22 mouse cellular contexts compared by ENCODE assay signal in the genomic region with DNA sequence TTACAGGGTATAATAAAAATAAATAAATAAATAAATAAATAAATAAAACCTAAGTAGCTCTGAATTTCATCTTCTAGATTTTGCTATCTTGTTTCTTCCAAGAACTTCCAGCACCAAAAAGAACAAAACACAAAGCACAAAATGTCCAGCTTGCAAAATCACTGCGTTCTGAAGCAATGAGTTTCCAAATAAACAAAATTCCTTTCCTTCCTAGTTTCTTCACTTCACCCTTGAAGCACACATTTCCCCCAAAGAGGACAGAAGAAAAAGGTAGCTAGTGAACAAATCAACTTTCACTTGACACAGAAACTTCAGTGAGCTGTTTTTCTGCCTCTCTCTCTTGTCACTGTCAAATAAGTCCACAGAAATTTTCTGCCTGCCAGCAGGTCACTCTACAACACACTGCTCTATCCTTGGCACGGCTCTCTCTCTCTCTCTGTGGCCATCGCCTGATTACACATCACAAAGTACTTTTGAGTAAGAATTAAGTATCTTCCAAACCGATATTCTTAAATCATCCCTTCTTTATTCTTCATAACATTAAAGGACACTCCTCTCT. TPM values are rescaled to one million over a fixed set of nuclear protein-coding genes. Genes with fewer than 3 reads are reported as not detected.
DNase-seq lines count a peak whose midpoint lies in the region; ATAC-seq and TF ChIP-seq lines count a peak whose summit lies in the region.
"Had no signal": no experiment of that assay in that cellular context is flagged by ENCODE, and none has a peak within 500 bp of the region (broad histone marks: within the 10 kb centered on the region; RNA-seq: fewer than 3 reads in every experiment).

No protein-coding gene starts in this region.

- no peak overlapping the region for H3K4me3 ChIP-seq in gastrocnemius, adult 2 months
- no peak overlapping the region for H3K4me3 ChIP-seq in kidney, postnatal 0 days (replicated peaks; ENCODE audit: low read depth, low read length)
- H3K4me3 ChIP-seq: embryonic facial prominence, embryonic 15.5 days; forebrain, embryonic 10.5 days; hindbrain, embryonic 15.5 days; limb, embryonic 15.5 days; megakaryocyte, embryonic 14.5 days; midbrain, embryonic 15.5 days; myocyte had no signal

- peak overlapping the region; percentile 58 for H3K27ac ChIP-seq in gastrocnemius, adult 2 months
- no peak overlapping the region for H3K27ac ChIP-seq in kidney, postnatal 0 days
- H3K27ac ChIP-seq: embryonic facial prominence, embryonic 15.5 days; forebrain, embryonic 10.5 days; hindbrain, embryonic 15.5 days; limb, embryonic 15.5 days; midbrain, embryonic 15.5 days had no signal

- no peaks in the 10 kb centered on the region for H3K27me3 ChIP-seq in kidney, postnatal 0 days (ENCODE audit: insufficient read depth, low read length)
- H3K27me3 ChIP-seq: embryonic facial prominence, embryonic 15.5 days; hindbrain, embryonic 15.5 days; limb, embryonic 15.5 days; megakaryocyte, embryonic 14.5 days; midbrain, embryonic 15.5 days had no signal

- no peak overlapping the region for H3K9ac ChIP-seq in kidney, postnatal 0 days (ENCODE audit: low read depth, low read length)
- H3K9ac ChIP-seq: embryonic facial prominence, embryonic 15.5 days; hindbrain, embryonic 15.5 days; limb, embryonic 15.5 days; liver, postnatal 0 days; midbrain, embryonic 15.5 days had no signal

- intact Hi-C loops in gastrocnemius, adult 2 months (cut with DNase I), result no loop called here

- DNase-seq in gastrocnemius, adult 2 months, result no peak
- no peak for DNase-seq in gastrocnemius, postnatal 25 days
- DNase-seq in kidney, postnatal 0 days (ENCODE audit: low spot score), result peak; percentile 11
- DNase-seq in kidney, adult 9 months, result no peak
- peak; percentile 4 for DNase-seq in adipocyte (ENCODE audit: low spot score)
- peak; percentile 10 for DNase-seq in lung, postnatal 10 days
- DNase-seq in spleen, postnatal 4 days (ENCODE audit: low spot score in 2 of 2), result no peak
- DNase-seq: adrenal gland, postnatal 25 days; cerebellum, adult 2 months; cerebellum, postnatal 36 days; gastrocnemius, postnatal 10 days; heart, postnatal 4 days; liver, postnatal 0 days; thymus, adult 2 months had no signal

- 45% methylated on average over 4 of the region's 4 CpGs for WGBS in kidney, postnatal 0 days

- H3K36me3 ChIP-seq in kidney, postnatal 0 days (ENCODE audit: insufficient read depth, low read length), result no peaks in the 10 kb centered on the region
- H3K36me3 ChIP-seq: embryonic facial prominence, embryonic 15.5 days; forebrain, embryonic 10.5 days; hindbrain, embryonic 15.5 days; limb, embryonic 15.5 days; midbrain, embryonic 15.5 days had no signal

- no peaks in the 10 kb centered on the region for H3K9me3 ChIP-seq in kidney, postnatal 0 days (replicated peaks; ENCODE audit: low read length)
- H3K9me3 ChIP-seq: embryonic facial prominence, embryonic 15.5 days; forebrain, embryonic 10.5 days; hindbrain, embryonic 15.5 days; limb, embryonic 15.5 days; megakaryocyte, embryonic 14.5 days; midbrain, embryonic 15.5 days had no signal

- no peak for ATAC-seq in kidney, postnatal 0 days (replicated peaks; ENCODE audit: low FRiP score, low read depth)
- ATAC-seq: intestine, postnatal 0 days; liver, postnatal 0 days; midbrain, embryonic 15.5 days had no signal

- no peak overlapping the region for H3K4me2 ChIP-seq in kidney, postnatal 0 days (ENCODE audit: low read length)
- H3K4me2 ChIP-seq: embryonic facial prominence, embryonic 15.5 days; hindbrain, embryonic 15.5 days; limb, embryonic 15.5 days; midbrain, embryonic 15.5 days had no signal

- H3K4me1 ChIP-seq in kidney, postnatal 0 days (replicated peaks; ENCODE audit: insufficient read depth, low read length), result no peaks in the 10 kb centered on the region
- H3K4me1 ChIP-seq: embryonic facial prominence, embryonic 15.5 days; hindbrain, embryonic 15.5 days; limb, embryonic 15.5 days; megakaryocyte, embryonic 14.5 days; midbrain, embryonic 15.5 days had no signal

- TF ChIP-seq CTCF in gastrocnemius, adult 2 months (IDR thresholded peaks at IDR 0.05), result no peak
- no peak for TF ChIP-seq CTCF in kidney, postnatal 0 days (IDR thresholded peaks at IDR 0.05; ENCODE audit: low read depth)

RNA-seq across cellular contexts. Expression of a gene that starts 6.7 kb away (rescaled TPM):
- total RNA-seq in gastrocnemius, adult 2 months (2021), result 1 to 10 TPM; 5.4 TPM
- total RNA-seq in gastrocnemius, postnatal 25 days (2021), result 1 to 10 TPM; 4.7 to 6.1 TPM
- 2.9 and 3.6 TPM in 2 replicates for polyA plus RNA-seq in kidney, postnatal 0 days (2015; fragmentation: Nextera tagmentation; extraction: Ambion mirVana)

Comparison
In these comparisons a context has a peak if more than half of its experiments do, and no peak if none do; other contexts are left out.
1. DNase-seq: peak in kidney, postnatal 0 days (single experiment), adipocyte (single experiment) and lung, postnatal 10 days (single experiment); none in gastrocnemius, adult 2 months (single experiment), gastrocnemius, postnatal 25 days (single experiment), kidney, adult 9 months (single experiment) and spleen, postnatal 4 days (0 of 2).